Mouse (Mus musculus): ENCODE measurements around the gene Ubn1.

DNA sequence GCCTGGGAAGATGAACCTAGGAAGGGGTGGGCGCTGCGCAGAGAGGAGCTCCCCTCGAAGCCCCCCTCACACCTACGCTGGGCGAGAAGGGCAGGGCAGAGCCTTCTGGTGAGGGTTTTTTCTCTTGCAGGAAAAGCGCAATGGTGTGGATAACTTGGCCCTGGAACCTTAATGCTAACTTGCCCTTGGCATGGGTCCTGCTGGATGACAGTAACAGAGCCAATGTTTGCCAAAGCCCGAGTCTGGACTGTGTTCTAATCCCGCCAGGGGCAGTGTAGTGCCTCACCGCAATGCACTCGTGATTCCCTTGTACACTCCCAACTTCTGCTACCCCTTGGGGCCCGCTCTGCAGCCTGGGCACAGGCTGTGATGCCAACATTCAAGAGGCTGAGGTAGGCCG, 41.8 kb upstream of the Ubn1 start:
- TF ChIP-seq CTCF (IDR thresholded peaks at IDR 0.05; ENCODE audit: insufficient read depth, low read depth, low read length) (no peak), POLR2A (IDR thresholded peaks at IDR 0.05; ENCODE audit: insufficient read depth, low read depth, low read length) (no peak)

Measured in olfactory bulb, adult 2 months (tissue).